Mouse (Mus musculus) left cerebral cortex, adult 6 months (tissue): ENCODE results near the gene Nfkbiz. TPM values are rescaled to one million over a fixed set of nuclear protein-coding genes. Genes with fewer than 3 reads are reported as not detected.

Experiments
- long read RNA-seq, 2 experiments: library from polyadenylated mRNA; unstranded; transcript quantifications; one replicate each; pipeline ENCODE4 v2.0.0; 2019 to 2020
- polyA plus RNA-seq: library from polyadenylated mRNA; unstranded; fragments of <200 nt; fragmentation: Nextera tagmentation; gene quantifications from 2 replicates; pipeline ENCODE4 v1.2.3, GENCODE M21; 2021

The Nfkbiz gene
- polyA plus RNA-seq, result 1.0 and 1.1 TPM in 2 replicates
- long read RNA-seq, experiment 1, partial matches to known transcripts, result 1 of 7 reads
- long read RNA-seq, experiment 1, other reads (novel, unspliced or antisense), result 0 of 7 reads
- long read RNA-seq, experiment 2, result 0 reads

GRCm38 (mm10) chr16:55838510-55839474 is at the start of gene Nfkbiz:
Nfkbiz (minus strand) TSS chr16:55838899.

Other genes with a start within 250 kb of the Nfkbiz start
- gene Nxpe3, start 56.4 kb upstream of the Nfkbiz start, polyA plus RNA-seq, result 1.0 and 1.2 TPM in 2 replicates
- 5.0 and 5.1 TPM in 2 replicates for gene Cep97, start 96.0 kb upstream of the Nfkbiz start, polyA plus RNA-seq
- 1,278 and 1,357 TPM in 2 replicates for gene Rpl24, start 127.4 kb upstream of the Nfkbiz start, polyA plus RNA-seq
- gene Zbtb11, start 135.0 kb upstream of the Nfkbiz start, polyA plus RNA-seq, result 11.8 and 15.0 TPM in 2 replicates
- 185 and 264 TPM in 2 replicates for gene Pcnp, start 190.8 kb upstream of the Nfkbiz start, polyA plus RNA-seq
- gene Trmt10c, start 198.9 kb upstream of the Nfkbiz start, polyA plus RNA-seq, result 9.3 and 12.2 TPM in 2 replicates
- gene Senp7, start 209.4 kb upstream of the Nfkbiz start, polyA plus RNA-seq, result 18.7 and 19.9 TPM in 2 replicates